Mouse (Mus musculus): Measurements from ENCODE around the gene Gnai3. TPM values are rescaled to one million over a fixed set of nuclear protein-coding genes. Genes with fewer than 3 reads are reported as not detected.
A peak's percentile ranks its signal among the peaks of the same experiment; 100 is the strongest.

Gnai3 gene
- polyA plus RNA-seq, 1 experiment from 2014 or later: 136 TPM

- DNase-seq (ENCODE audit: low read depth, low spot score) (no peak), ATAC-seq (no peak)
- no peaks in the 10 kb centered on the region for H3K27me3 ChIP-seq
- POLR2A ChIA-PET: interaction anchor here (0.8 to 3.5 kb wide), 2 partner anchors 38 to 58 kb away, joined by 3 to 21 read pairs; partner anchors contain the start of gene Gnai3
- CTCF ChIA-PET: interaction anchor here (1.0 to 3.6 kb wide), 3 partner anchors 9 to 56 kb away, joined by 3 to 13 read pairs (median 3); no protein-coding TSS in a partner anchor
- TF ChIP-seq CTCF (IDR thresholded peaks at IDR 0.05): no peak
- in situ Hi-C loops (cut with MboI; ENCODE audit: low pct_unique_long_range_greater_than_20kb): no loop called here
Measured at GRCm38 (mm10) chr3:108087329-108087728, 58.6 kb downstream of the Gnai3 start.

GRCm38 (mm10) chr3:108086470-108086979 is 59.4 kb downstream of the Gnai3 start, which contains the start of gene Ampd2:
TSS of gene Ampd2 (minus strand) at chr3:108086651.
- no peak for TF ChIP-seq CTCF (IDR thresholded peaks at IDR 0.05)
- DNase-seq (ENCODE audit: low read depth, low spot score): no peak
- ATAC-seq: peak; percentile 28
- ChIA-PET POLR2A (interaction anchor here (1.3 to 3.5 kb wide), 3 partner anchors 13 to 59 kb away, joined by 3 to 21 read pairs (median 4); partner anchors contain the start of gene Gnai3), CTCF (interaction anchor here (3.6 kb wide), 1 partner anchor 10 kb away, joined by 13 read pairs; no protein-coding TSS in a partner anchor)
- H3K27me3 ChIP-seq: no peaks in the 10 kb centered on the region
- in situ Hi-C loops (cut with MboI; ENCODE audit: low pct_unique_long_range_greater_than_20kb): no loop called here

- ATAC-seq: peak; percentile 79
- POLR2A ChIA-PET: interaction anchor here (1.1 to 3.5 kb wide), 5 partner anchors 9 to 60 kb away, joined by 3 to 21 read pairs (median 4); partner anchors contain the start of gene Gnai3
- in situ Hi-C loops (cut with MboI; ENCODE audit: low pct_unique_long_range_greater_than_20kb): no loop called here
- DNase-seq (ENCODE audit: low read depth, low spot score): no peak
- H3K27me3 ChIP-seq: no peaks in the 10 kb centered on the region
- CTCF ChIA-PET: interaction anchor here (1.7 to 5.8 kb wide), 3 partner anchors 10 to 187 kb away, joined by 3 to 41 read pairs (median 13); partner anchors contain the start of gene Gnai3
- no peak for TF ChIP-seq CTCF (IDR thresholded peaks at IDR 0.05)
Measured at GRCm38 (mm10) chr3:108085721-108086469, 60.1 kb downstream of the Gnai3 start.

- peak; percentile 72 for ATAC-seq
- POLR2A ChIA-PET: interaction anchor here (1.1 to 3.5 kb wide), 5 partner anchors 9 to 60 kb away, joined by 3 to 21 read pairs (median 4); partner anchors contain the start of gene Gnai3
- in situ Hi-C loops (cut with MboI; ENCODE audit: low pct_unique_long_range_greater_than_20kb): no loop called here
Measured at GRCm38 (mm10) chr3:108085281-108085720, 60.6 kb downstream of the Gnai3 start.

GRCm38 (mm10) chr3:108084767-108085270 is 61.1 kb downstream of the Gnai3 start:
- DNase-seq (ENCODE audit: low read depth, low spot score): no peak
- CTCF ChIA-PET: interaction anchor here (1.2 to 5.8 kb wide), 5 partner anchors 11 to 186 kb away, joined by 3 to 41 read pairs (median 4); partner anchors contain the start of gene Gnai3
- H3K27me3 ChIP-seq: no peaks in the 10 kb centered on the region
- in situ Hi-C loops (cut with MboI; ENCODE audit: low pct_unique_long_range_greater_than_20kb): loop anchor here (5.0 kb wide), 1 partner anchor 62 kb away; the partner anchor contains the start of gene Gnai3
- ATAC-seq: no peak
- POLR2A ChIA-PET: interaction anchor here (1.1 to 3.5 kb wide), 4 partner anchors 8 to 61 kb away, joined by 3 to 21 read pairs (median 4); partner anchors contain the start of gene Gnai3
- no peak for TF ChIP-seq CTCF (IDR thresholded peaks at IDR 0.05)

More at GRCm38 (mm10) chr3:108085281-108085720, 60.6 kb downstream of the Gnai3 start:
- H3K27me3 ChIP-seq: no peaks in the 10 kb centered on the region
- CTCF ChIA-PET: interaction anchor here (1.2 to 5.8 kb wide), 5 partner anchors 11 to 186 kb away, joined by 3 to 41 read pairs (median 4); partner anchors contain the start of gene Gnai3
- no peak for DNase-seq (ENCODE audit: low read depth, low spot score)
- no peak for TF ChIP-seq CTCF (IDR thresholded peaks at IDR 0.05)

GRCm38 (mm10) chr3:108083904-108084407 is 62.0 kb downstream of the Gnai3 start:
- ChIA-PET CTCF (interaction anchor here (1.0 to 5.8 kb wide), 5 partner anchors 11 to 121 kb away, joined by 3 to 41 read pairs (median 3); partner anchors contain the start of gene Gnai3), POLR2A (interaction anchor here (3.5 kb wide), 1 partner anchor 62 kb away, joined by 21 read pairs; the partner anchor contains the start of gene Gnai3)
- in situ Hi-C loops (cut with MboI; ENCODE audit: low pct_unique_long_range_greater_than_20kb): loop anchor here (5.0 kb wide), 1 partner anchor 63 kb away; the partner anchor contains the start of gene Gnai3
- no peak for DNase-seq (ENCODE audit: low read depth, low spot score)
- H3K27me3 ChIP-seq: no peaks in the 10 kb centered on the region
- ATAC-seq: no peak
- no peak for TF ChIP-seq CTCF (IDR thresholded peaks at IDR 0.05)

- CTCF ChIA-PET: interaction anchor here (0.7 to 5.8 kb wide), 5 partner anchors 11 to 81 kb away, joined by 3 to 41 read pairs (median 3); partner anchors contain the start of gene Gnai3
Measured at GRCm38 (mm10) chr3:108083161-108083560, 62.8 kb downstream of the Gnai3 start.

GRCm38 (mm10) chr3:108082251-108082875 is 63.6 kb downstream of the Gnai3 start:
- no peak for DNase-seq (ENCODE audit: low read depth, low spot score)
- no peak for TF ChIP-seq CTCF (IDR thresholded peaks at IDR 0.05)
- no peak for ATAC-seq
- no peaks in the 10 kb centered on the region for H3K27me3 ChIP-seq
- ChIA-PET CTCF (interaction anchor here (0.7 to 5.8 kb wide), 5 partner anchors 11 to 82 kb away, joined by 3 to 41 read pairs (median 4); partner anchors contain the start of gene Gnai3), POLR2A (interaction anchor here (0.7 to 1.9 kb wide), 4 partner anchors 17 to 215 kb away, joined by 3 to 7 read pairs (median 3); partner anchors contain the start of gene Gnai3)
- in situ Hi-C loops (cut with MboI; ENCODE audit: low pct_unique_long_range_greater_than_20kb): loop anchor here (5.0 kb wide), 1 partner anchor 65 kb away; the partner anchor contains the start of gene Gnai3

More at GRCm38 (mm10) chr3:108083161-108083560, 62.8 kb downstream of the Gnai3 start:
- in situ Hi-C loops (cut with MboI; ENCODE audit: low pct_unique_long_range_greater_than_20kb): loop anchor here (5.0 kb wide), 1 partner anchor 64 kb away; the partner anchor contains the start of gene Gnai3
- no peaks in the 10 kb centered on the region for H3K27me3 ChIP-seq
- no peak for TF ChIP-seq CTCF (IDR thresholded peaks at IDR 0.05)
- ATAC-seq (no peak), DNase-seq (ENCODE audit: low read depth, low spot score) (no peak)
- POLR2A ChIA-PET: interaction anchor here (1.9 kb wide), 1 partner anchor 63 kb away, joined by 7 read pairs; the partner anchor contains the start of gene Gnai3

GRCm38 (mm10) chr3:108081681-108082080 is 64.3 kb downstream of the Gnai3 start:
- in situ Hi-C loops (cut with MboI; ENCODE audit: low pct_unique_long_range_greater_than_20kb): loop anchor here (5.0 kb wide), 1 partner anchor 66 kb away; the partner anchor contains the start of gene Gnai3
- no peaks in the 10 kb centered on the region for H3K27me3 ChIP-seq
- ChIA-PET CTCF (interaction anchor here (1.0 to 5.8 kb wide), 3 partner anchors 11 to 64 kb away, joined by 3 to 41 read pairs (median 4); partner anchors contain the start of gene Gnai3), POLR2A (interaction anchor here (1.1 to 1.9 kb wide), 2 partner anchors 18 to 64 kb away, joined by 3 to 7 read pairs; partner anchors contain the start of gene Gnai3)
- DNase-seq (ENCODE audit: low read depth, low spot score) (no peak), ATAC-seq (no peak)
- no peak for TF ChIP-seq CTCF (IDR thresholded peaks at IDR 0.05)
